Mouse (Mus musculus) spleen, adult 2 months (tissue): ENCODE data around the gene Ccrl2. TPM values are rescaled to one million over a fixed set of nuclear protein-coding genes. Genes with fewer than 3 reads are reported as not detected.

Source experiments
- DNase-seq, 2 experiments: peaks; one replicate each; pipeline versions ENCODE4 v3.0.0 to v3.0.0-alpha.2; 2012 to 2021; ENCODE audit warnings: low spot score in 2 of 2, low read depth in 1 of 2
- H3K27ac ChIP-seq: fragments of 200-500 bp; 2 replicates; pipeline ENCODE4 v1.5.1; 2012; ENCODE audit warnings: low read length, inconsistent platforms; ENCODE audit not compliant: insufficient read depth
- H3K27me3 ChIP-seq: fragments of 200-500 bp; 2 replicates; pipeline ENCODE4 v1.6.1; 2012; ENCODE audit warnings: mild to moderate bottlenecking, moderate library complexity, low read length, inconsistent platforms; ENCODE audit not compliant: control insufficient read depth, insufficient read depth
- H3K36me3 ChIP-seq: fragments of 200-500 bp; 2 replicates; pipeline ENCODE4 v1.6.1; 2012; ENCODE audit warnings: mild to moderate bottlenecking, low read length, inconsistent platforms; ENCODE audit not compliant: control insufficient read depth, insufficient read depth
- H3K4me1 ChIP-seq: fragments of 200-500 bp; 2 replicates; pipeline ENCODE4 v1.6.1; 2011; ENCODE audit warnings: inconsistent platforms; ENCODE audit not compliant: control insufficient read depth, insufficient read depth, insufficient read length
- H3K4me3 ChIP-seq: fragments of 200-500 bp; 2 replicates; pipeline ENCODE4 v1.5.1; 2011; ENCODE audit warnings: mild to moderate bottlenecking, inconsistent platforms; ENCODE audit not compliant: insufficient read depth, insufficient read length; ENCODE audit errors: extremely low read depth
- CTCF ChIP-seq: fragments of 200-500 bp; IDR thresholded peaks from 2 replicates; pipeline ENCODE4 v1.5.1; 2011; ENCODE audit warnings: mild to moderate bottlenecking, inconsistent platforms; ENCODE audit not compliant: insufficient read depth, insufficient read length, insufficient replicate concordance; ENCODE audit errors: extremely low read depth
- POLR2A ChIP-seq: fragments of 200-500 bp; IDR thresholded peaks from 2 replicates; pipeline ENCODE4 v1.6.1; 2011; ENCODE audit warnings: low read depth, low read length, inconsistent platforms
- WGBS: fragments of 180-500 bp; shearing (Covaris S2); methylation state at CpG from one replicate; pipeline ENCODE4 v1.1.7; 2018; 5-methylcytosine and 5-hydroxymethylcytosine counted together
- polyA plus RNA-seq: library from polyadenylated mRNA; depleted of rRNA; stranded (reverse); fragments of >200 nt; gene quantifications from 2 replicates; pipeline ENCODE4 v1.2.3, GENCODE M21; 2012; rRNA removed

The Ccrl2 gene
- polyA plus RNA-seq, 1 experiment: 5.4 TPM

GRCm38 (mm10) chr9:111019022-111019421, 38.3 kb downstream of the Ccrl2 start, which contains the start of gene Ltf:
Gene Ltf, plus strand, starts transcription at chr9:111019271.
- Histone ChIP-seq H3K4me1 (no peaks in the 10 kb centered on the region), H3K36me3 (no peaks in the 10 kb centered on the region), H3K4me3 (no peak within 1 kb of the TSS), H3K27me3 (no peaks in the 10 kb centered on the region), H3K27ac (no peak within 1 kb of the TSS)
- TF ChIP-seq CTCF: no peak
- TF ChIP-seq POLR2A: no peak
- no peak for DNase-seq
- WGBS: 31% methylated on average over 5 of the region's 5 CpGs

GRCm38 (mm10) chr9:111015658-111016057, 41.7 kb downstream of the Ccrl2 start:
- Histone ChIP-seq H3K4me3 (no peak overlapping the region), H3K4me1 (no peaks in the 10 kb centered on the region), H3K36me3 (no peaks in the 10 kb centered on the region), H3K27ac (no peak overlapping the region), H3K27me3 (no peaks in the 10 kb centered on the region)
- WGBS: 92% methylated on average over 4 of the region's 4 CpGs
- no peak for TF ChIP-seq CTCF
- TF ChIP-seq POLR2A: no peak
- DNase-seq: no peak

- DNase-seq: no peak
- no peak overlapping the region for H3K27ac ChIP-seq
- H3K36me3 ChIP-seq: no peaks in the 10 kb centered on the region
- H3K27me3 ChIP-seq: no peaks in the 10 kb centered on the region
- WGBS: 72% methylated on average over 3 of the region's 3 CpGs
- H3K4me3 ChIP-seq: no peak overlapping the region
- TF ChIP-seq POLR2A (no peak), CTCF (no peak)
- H3K4me1 ChIP-seq: no peaks in the 10 kb centered on the region
Observed at GRCm38 (mm10) chr9:111012041-111012440, 45.3 kb downstream of the Ccrl2 start.

GRCm38 (mm10) chr9:111011550-111011949, 45.8 kb downstream of the Ccrl2 start:
- no peak for TF ChIP-seq CTCF
- TF ChIP-seq POLR2A: no peak
- Histone ChIP-seq H3K36me3 (no peaks in the 10 kb centered on the region), H3K4me1 (no peaks in the 10 kb centered on the region), H3K4me3 (no peak overlapping the region), H3K27me3 (no peaks in the 10 kb centered on the region), H3K27ac (no peak overlapping the region)
- DNase-seq: no peak
- WGBS: 67% methylated on average over 9 of the region's 9 CpGs

GRCm38 (mm10) chr9:111009763-111010162, 47.6 kb downstream of the Ccrl2 start:
- WGBS: 45% methylated on average over 3 of the region's 3 CpGs
- H3K36me3 ChIP-seq: no peaks in the 10 kb centered on the region
- TF ChIP-seq CTCF: no peak
- no peak for TF ChIP-seq POLR2A
- no peaks in the 10 kb centered on the region for H3K4me1 ChIP-seq
- DNase-seq: no peak
- no peaks in the 10 kb centered on the region for H3K27me3 ChIP-seq
- no peak overlapping the region for H3K4me3 ChIP-seq
- H3K27ac ChIP-seq: no peak overlapping the region

GRCm38 (mm10) chr9:111006544-111006943, 50.8 kb downstream of the Ccrl2 start:
- no peaks in the 10 kb centered on the region for H3K4me1 ChIP-seq
- no peaks in the 10 kb centered on the region for H3K27me3 ChIP-seq
- no peak overlapping the region for H3K4me3 ChIP-seq
- TF ChIP-seq CTCF (no peak), POLR2A (no peak)
- no peak overlapping the region for H3K27ac ChIP-seq
- no peaks in the 10 kb centered on the region for H3K36me3 ChIP-seq
- WGBS: 94% methylated on average over 2 of the region's 2 CpGs
- no peak for DNase-seq

Other genes with a start within 250 kb of the Ccrl2 start
- not detected in 2 replicates for gene Prss44, start 243.5 kb downstream of the Ccrl2 start, polyA plus RNA-seq
- gene Prss43, start 230.8 kb downstream of the Ccrl2 start, polyA plus RNA-seq: not detected in 2 replicates
- not detected in 2 replicates for gene Prss45, start 222.9 kb downstream of the Ccrl2 start, polyA plus RNA-seq
- gene Prss46, start 213.0 kb downstream of the Ccrl2 start, polyA plus RNA-seq: not detected in 2 replicates
- gene Prss50, start 199.6 kb downstream of the Ccrl2 start, polyA plus RNA-seq: 3.5 and 5.5 TPM in 2 replicates
- 58.9 and 64.3 TPM in 2 replicates for gene Als2cl, start 177.6 kb downstream of the Ccrl2 start, polyA plus RNA-seq
- 2.9 and 3.0 TPM in 2 replicates for gene Tmie, start 177.4 kb downstream of the Ccrl2 start, polyA plus RNA-seq
- gene Fam240a, start 140.7 kb downstream of the Ccrl2 start, polyA plus RNA-seq: 0.25 and 0.35 TPM in 2 replicates
- gene Tdgf1, start 111.4 kb downstream of the Ccrl2 start, polyA plus RNA-seq: 0.08 and 0.14 TPM in 2 replicates
- gene Lrrc2, start 106.0 kb downstream of the Ccrl2 start, polyA plus RNA-seq: 0.02 TPM in 1 of 2 replicates, not detected in the other
- gene Rtp3, start 66.9 kb downstream of the Ccrl2 start, polyA plus RNA-seq: 1.5 and 2.0 TPM in 2 replicates
- 12.3 and 14.1 TPM in 2 replicates for gene Ltf, start 38.2 kb downstream of the Ccrl2 start, polyA plus RNA-seq
- 5.3 and 6.4 TPM in 2 replicates for gene Lrrfip2, start 60.1 kb upstream of the Ccrl2 start, polyA plus RNA-seq
- 11.7 and 14.0 TPM in 2 replicates for gene Mlh1, start 214.3 kb upstream of the Ccrl2 start, polyA plus RNA-seq
- 5.0 and 5.2 TPM in 2 replicates for gene Epm2aip1, start 214.4 kb upstream of the Ccrl2 start, polyA plus RNA-seq